Comparison of ENCODE assay signal across 11 mouse cellular contexts in the genomic region with DNA sequence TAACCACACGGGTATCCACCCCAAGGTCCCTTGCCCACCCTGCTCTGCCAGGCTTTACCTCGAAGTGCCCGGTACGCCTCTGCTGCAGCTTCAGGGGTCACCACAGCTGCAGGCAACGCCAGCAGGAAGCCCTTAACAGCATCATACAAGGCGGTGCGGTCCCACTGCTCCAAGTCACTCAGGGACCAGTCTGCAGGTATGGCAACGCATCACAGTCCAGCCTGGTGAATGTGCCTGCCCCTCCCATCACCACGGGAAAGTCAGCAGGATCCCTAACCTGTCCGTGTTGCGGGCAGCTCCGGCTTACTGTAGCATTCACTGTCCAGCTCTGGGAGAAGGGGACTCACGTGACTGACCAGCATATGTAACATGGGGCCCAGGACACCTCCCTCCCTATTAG. TPM values are rescaled to one million over a fixed set of nuclear protein-coding genes. Genes with fewer than 3 reads are reported as not detected.
"Had no signal": no experiment of that assay in that cellular context is flagged by ENCODE, and none has a peak within 500 bp of the region (broad histone marks: within the 10 kb centered on the region; RNA-seq: fewer than 3 reads in every experiment).

No protein-coding gene starts in this region.

- H3K9ac ChIP-seq: limb, embryonic 13.5 days; liver, embryonic 14.5 days; midbrain, embryonic 12.5 days had no signal

- H3K27ac ChIP-seq: liver, embryonic 14.5 days; midbrain, embryonic 12.5 days had no signal

- H3K4me2 ChIP-seq: limb, embryonic 13.5 days; midbrain, embryonic 12.5 days had no signal

- H3K9me3 ChIP-seq: limb, embryonic 13.5 days; midbrain, embryonic 12.5 days had no signal

- H3K27me3 ChIP-seq: limb, embryonic 13.5 days had no signal

- DNase-seq: kidney, adult 2 months; kidney, postnatal 10 days; left cerebral cortex, postnatal 4 days; lung, adult 18-20 months; right cerebral cortex, postnatal 4 days; spleen, adult 18-20 months; thymus, postnatal 4 days had no signal

- H3K4me3 ChIP-seq: limb, embryonic 13.5 days; midbrain, embryonic 12.5 days had no signal

RNA-seq across cellular contexts. Expression of a gene that starts 36.2 kb away (rescaled TPM):
- polyA plus RNA-seq: stomach, embryonic 14.5 days had no signal
